Mouse (Mus musculus) olfactory bulb, adult 2 months (tissue): ENCODE data around the gene Ank3.

Experiments used
- CTCF ChIP-seq: fragments of 200-500 bp; IDR thresholded peaks from 2 replicates; pipeline ENCODE4 v1.5.1; 2012; ENCODE audit warnings: low read depth, mild to moderate bottlenecking, low read length, moderate library complexity; ENCODE audit not compliant: insufficient read depth
- POLR2A ChIP-seq: fragments of 200-500 bp; IDR thresholded peaks from 2 replicates; pipeline ENCODE4 v1.6.1; 2012; ENCODE audit warnings: mild to moderate bottlenecking, low read depth, low read length, moderate library complexity; ENCODE audit not compliant: insufficient read depth

GRCm38 (mm10) chr10:70063881-70064555 lies 665.4 kb downstream of the Ank3 start:
- TF ChIP-seq POLR2A (no peak), CTCF (no peak)
